Mouse (Mus musculus): ENCODE measurements around the gene Sulf2.

DNA sequence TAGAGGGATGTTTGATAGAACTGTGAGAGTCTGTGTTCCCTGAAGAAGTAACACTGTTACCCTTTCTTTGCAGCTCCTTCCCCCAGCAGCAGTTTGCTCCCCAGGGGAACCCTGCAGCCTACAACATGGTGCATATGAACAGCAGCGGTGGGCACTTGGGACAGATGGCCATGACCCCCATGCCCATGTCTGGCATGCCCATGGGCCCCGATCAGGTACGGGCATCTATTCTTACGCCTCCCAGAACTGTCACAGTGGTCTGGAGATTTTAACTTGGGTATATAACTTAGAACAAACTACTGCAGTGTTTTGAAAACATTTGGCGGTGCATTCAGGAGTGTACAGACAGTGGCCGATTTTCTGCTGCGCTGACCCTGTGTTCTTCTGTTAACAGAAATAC lies 85.7 kb downstream of the Sulf2 start:
- TF ChIP-seq CTCF (IDR thresholded peaks at IDR 0.05; ENCODE audit: extremely low read depth, insufficient read depth, insufficient read length, insufficient replicate concordance) (no peak), POLR2A (IDR thresholded peaks at IDR 0.05; ENCODE audit: low read depth, low read length) (no peak)

Measured in spleen, adult 2 months (tissue).